ENCODE assay signal across 12 mouse cellular contexts in the genomic region with DNA sequence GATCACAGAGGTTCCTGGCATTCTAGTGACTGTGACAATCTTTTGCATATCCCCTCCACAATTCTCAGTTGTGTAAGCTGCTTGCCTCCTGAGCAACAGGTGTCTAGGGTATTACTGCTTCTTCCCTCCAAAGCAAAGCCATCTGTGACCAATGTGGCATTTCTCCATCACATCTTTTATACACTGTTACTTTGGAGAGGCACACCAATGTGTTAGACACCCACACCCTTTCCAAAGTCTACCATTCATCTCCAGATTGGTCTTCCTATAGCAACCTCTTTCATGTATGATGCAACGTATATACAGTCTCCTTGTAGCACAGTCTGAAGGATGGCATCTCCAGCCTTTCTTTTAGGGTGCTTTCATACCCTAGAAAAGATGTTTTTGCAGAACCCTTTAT.
"Had no signal": no experiment of that assay in that cellular context is flagged by ENCODE, and none has a peak within 500 bp of the region (broad histone marks: within the 10 kb centered on the region; RNA-seq: fewer than 3 reads in every experiment).

No protein-coding gene starts in this region.

- DNase-seq: retina, postnatal 1 day; right cerebral cortex, adult 18-20 months; right cerebral cortex, postnatal 14 days; right cerebral cortex, postnatal 25 days; right cerebral cortex, postnatal 4 days; spleen, adult 18-20 months; thymus, adult 18-20 months; thymus, adult 2 months; thymus, postnatal 14 days; thymus, postnatal 25 days; thymus, postnatal 36 days; thymus, postnatal 4 days had no signal
